Mouse (Mus musculus) olfactory bulb, adult 2 months (tissue): Measurements from ENCODE around the gene Tomm6.

Source experiments
- CTCF ChIP-seq: fragments of 200-500 bp; IDR thresholded peaks from 2 replicates; pipeline ENCODE4 v1.5.1; 2012; ENCODE audit warnings: low read depth, mild to moderate bottlenecking, low read length, moderate library complexity; ENCODE audit not compliant: insufficient read depth
- POLR2A ChIP-seq: fragments of 200-500 bp; IDR thresholded peaks from 2 replicates; pipeline ENCODE4 v1.6.1; 2012; ENCODE audit warnings: mild to moderate bottlenecking, low read depth, low read length, moderate library complexity; ENCODE audit not compliant: insufficient read depth

DNA sequence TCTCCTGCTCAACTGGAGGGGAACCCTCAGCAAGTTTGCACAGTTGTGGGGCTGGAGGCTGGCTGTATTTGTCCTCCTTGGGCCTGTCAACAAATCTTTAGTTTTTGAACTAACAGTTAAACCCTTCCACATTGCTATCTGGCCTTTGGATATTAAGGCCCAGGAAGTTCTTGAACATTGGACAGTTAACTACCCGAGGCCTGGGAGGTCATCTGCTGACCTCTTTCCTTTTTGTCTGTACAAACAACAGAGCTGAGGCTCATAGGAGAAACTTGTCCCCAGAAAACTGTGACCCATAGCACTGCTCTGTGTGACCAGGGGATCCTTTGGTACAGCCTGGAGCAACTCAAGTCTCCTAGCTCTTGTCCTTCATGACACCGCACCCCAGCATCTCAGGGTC, 10.9 kb upstream of the Tomm6 start:
- TF ChIP-seq CTCF (no peak), POLR2A (no peak)
